Mouse (Mus musculus) heart, postnatal 25 days (tissue): Measurements from ENCODE around the gene Bace1. TPM values are rescaled to one million over a fixed set of nuclear protein-coding genes. Genes with fewer than 3 reads are reported as not detected.
"Not testable (repeated sequence)": the region's sequence is repeated elsewhere in the genome, so short reads cannot be mapped to it uniquely, and the experiment has no call there.

Experiments used
- DNase-seq: peaks from one replicate; pipeline ENCODE4 v3.0.0; 2022; ENCODE audit warnings: low spot score
- intact Hi-C: fragments of 180-260 bp; cut with DNase I; formaldehyde crosslinking; loops from one replicate; pipeline ENCODE4 v1.15.1; 2025
- total RNA-seq, 2 experiments: library from RNA; stranded (reverse); gene quantifications; 2 replicates each; pipeline ENCODE4 v1.2.3; 2021

Gene Bace1
- total RNA-seq, 2 experiments from 2014 or later = 31.6 to 33.1 TPM

DNA sequence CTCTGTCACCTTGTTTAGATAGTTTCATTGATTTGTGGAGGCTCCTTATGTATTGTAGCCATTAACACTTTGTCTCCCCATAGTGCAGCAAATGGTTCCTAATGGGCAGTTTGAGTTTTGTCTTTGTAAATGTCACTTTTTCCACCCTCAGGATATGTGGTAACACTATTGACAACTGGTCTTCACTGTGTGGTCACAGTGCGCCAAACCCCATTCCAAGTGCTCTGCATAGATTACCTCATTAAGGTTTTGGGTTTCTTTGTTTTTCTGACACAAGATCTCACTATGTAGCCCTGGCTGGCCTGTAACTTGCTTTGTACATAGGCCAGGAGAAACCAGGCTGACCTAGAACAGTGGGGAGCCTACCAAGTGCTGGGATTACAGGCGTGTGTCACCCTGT, 5.5 kb upstream of the Bace1 start:
- intact Hi-C loops = no loop called here
- no peak for DNase-seq

DNA sequence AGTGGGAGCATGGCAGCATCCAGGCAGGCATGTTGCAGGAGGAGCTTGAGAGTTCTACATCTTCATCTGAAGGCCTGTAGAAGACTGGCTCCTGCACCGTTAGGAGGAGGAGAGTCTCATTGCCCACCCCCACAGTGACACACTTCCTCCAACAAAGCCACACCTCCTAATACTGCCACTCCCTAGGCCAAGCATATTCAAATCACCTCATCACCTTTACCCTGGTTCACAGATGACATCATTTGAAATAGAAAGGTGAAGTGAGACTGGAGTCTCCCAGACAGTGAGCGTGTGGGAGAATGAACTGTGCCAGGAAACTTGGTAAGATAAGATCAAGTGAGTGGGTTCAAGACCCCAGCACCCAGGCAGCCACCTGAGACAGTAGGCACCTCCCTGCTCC, 4.9 kb upstream of the Bace1 start:
- intact Hi-C loops = no loop called here
- no peak for DNase-seq

DNA sequence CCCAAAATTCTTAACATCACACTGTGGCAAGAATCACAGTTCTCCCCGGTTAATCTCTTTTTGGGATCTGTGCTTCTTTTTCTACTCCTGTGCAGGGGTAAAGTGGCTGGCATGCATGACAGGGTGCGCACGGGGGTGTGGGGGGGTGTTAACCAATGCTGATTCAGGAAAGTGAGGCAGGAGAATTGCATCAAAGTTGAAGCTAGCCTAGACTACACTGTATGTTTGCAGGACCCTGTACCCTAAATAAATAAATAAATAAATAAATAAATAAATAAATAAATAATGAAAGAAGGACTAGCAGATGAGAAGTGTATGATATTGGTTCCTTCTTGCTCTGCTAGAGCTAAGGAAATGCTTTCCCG, 329 bp upstream of the Bace1 start:
- DNase-seq = no peak
- intact Hi-C loops = no loop called here

DNA sequence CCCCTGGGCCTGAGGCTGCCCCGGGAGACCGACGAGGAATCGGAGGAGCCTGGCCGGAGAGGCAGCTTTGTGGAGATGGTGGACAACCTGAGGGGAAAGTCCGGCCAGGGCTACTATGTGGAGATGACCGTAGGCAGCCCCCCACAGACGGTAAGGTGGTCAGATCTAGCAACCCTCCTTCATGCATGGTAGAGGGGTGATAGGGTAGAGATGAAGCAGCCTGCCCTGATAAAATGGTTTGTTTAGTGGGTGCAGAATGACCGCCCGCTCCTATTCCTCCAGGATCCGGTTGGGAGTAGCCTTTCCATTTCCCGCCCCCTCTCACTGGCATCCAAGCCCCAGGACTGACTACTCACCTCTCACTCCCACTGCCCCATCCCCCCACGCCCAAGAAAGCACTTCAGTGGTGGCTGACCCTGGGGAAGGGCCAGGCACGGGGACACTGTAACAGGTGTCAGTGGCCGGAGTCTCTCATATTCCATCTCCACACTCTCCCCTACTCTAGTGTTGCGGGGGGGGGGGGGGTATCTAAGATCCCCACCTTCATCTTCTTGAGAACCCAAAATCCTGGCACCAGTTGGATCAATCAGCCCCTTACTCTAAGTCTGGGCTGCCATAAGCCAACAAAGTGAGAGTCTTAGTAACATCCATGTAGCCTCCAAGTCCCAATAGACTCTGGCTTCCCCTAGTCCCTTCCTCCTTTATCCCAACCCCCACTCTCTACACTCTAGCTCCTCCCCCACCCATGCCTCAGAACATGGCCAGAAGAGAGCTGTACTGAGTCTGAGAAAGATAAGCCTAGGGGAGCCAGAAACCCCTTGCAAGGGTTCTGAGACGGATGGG, 980 bp downstream of the Bace1 start:
- no peak for DNase-seq
- intact Hi-C loops = no loop called here

DNA sequence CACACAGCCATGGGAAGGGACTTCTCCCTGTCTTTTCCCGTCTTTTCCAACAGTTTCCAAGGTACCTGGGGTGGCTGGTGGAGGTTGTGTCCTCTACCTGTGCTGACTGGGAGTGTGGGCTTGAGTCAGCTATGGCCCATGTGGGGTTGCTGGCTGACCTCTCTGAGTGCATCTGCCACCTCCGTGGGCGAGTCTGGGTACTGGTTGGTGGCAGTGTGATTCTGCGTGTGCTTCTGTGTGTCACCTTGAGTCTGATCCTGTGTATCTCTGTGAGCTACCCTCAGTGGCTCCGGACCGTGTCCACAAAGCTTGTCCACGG, 1.6 kb downstream of the Bace1 start:
- intact Hi-C loops = no loop called here
- DNase-seq = no peak

DNA sequence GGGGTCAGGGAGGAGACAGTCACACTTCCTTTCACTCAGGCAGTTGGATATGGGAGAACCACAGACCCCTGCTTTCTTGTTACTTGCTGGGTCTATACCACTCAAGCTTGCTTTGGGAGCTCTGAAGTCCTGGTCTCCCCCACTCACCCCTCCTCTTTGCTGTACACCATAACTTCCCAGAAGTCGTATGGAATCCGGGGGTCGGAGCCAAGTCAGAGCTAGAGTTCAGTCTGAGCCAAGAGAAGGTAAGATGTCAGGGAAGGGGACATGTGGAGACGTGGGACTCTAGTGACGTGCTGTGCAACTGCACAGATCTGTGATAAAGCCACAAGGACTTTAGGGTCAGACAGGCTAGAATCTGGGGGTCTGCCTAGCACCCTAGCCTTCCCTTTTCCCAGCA, 2.0 kb downstream of the Bace1 start:
- DNase-seq = no peak
- intact Hi-C loops = no loop called here

DNA sequence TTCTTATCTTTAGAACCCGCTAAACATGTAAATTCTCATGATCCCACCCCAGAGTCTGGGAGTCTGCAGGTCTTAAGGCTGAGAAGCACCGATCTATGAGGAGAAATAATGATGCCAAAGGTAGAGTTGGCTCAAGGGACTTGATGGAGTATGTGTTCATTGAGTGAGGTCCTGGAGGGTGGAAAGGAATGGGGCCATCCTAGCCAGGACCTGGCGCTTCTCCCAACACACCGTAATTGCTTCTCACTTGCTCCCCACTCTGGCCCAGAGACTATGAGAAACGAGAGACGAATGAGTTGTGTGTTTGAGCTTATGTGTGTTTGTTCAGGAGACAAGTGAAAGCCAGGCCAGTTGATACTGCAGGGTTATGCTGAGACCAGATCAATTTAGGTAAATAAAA, 3.1 kb downstream of the Bace1 start:
- no peak for DNase-seq
- intact Hi-C loops = no loop called here

DNA sequence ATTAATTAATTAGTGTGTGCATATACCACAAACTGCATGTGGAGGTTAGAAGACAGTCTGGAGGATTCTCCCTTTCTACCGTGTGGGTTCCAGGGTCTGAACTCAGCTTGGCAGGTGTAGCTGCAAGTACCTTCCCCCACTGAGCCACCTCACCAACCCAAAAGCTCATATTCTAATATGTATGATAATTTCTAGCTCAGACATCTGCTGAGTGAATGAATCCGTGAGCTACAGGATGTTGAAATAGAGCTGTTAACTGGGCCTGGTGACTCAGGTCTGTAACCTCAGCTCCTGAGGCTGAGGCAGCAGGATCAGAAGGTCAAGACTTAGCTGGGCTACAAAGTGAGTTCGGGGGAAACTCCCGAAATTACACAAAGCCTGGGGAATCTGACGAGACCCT, 4.6 kb downstream of the Bace1 start:
- intact Hi-C loops = no loop called here
- no peak for DNase-seq

DNA sequence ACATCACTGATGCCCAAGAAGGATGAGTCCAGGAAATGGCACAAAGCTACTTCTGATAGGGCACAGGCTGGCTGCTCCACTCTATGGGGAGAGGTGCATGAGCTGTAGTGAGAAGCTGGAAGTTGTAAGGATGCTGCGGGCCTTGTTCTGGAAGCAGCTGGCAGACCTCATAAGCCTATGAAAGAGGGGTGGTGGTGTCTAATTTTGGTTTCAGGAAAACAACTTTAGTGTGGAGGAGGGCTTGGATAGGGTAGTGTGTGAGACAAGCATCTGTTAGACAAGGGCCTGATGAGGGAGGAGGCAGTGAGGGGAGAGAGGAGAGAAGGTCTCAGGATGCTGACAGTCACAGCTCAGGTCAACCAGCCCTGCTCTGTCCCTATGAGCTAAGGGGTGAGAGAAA, 5.4 kb downstream of the Bace1 start:
- intact Hi-C loops = no loop called here
- DNase-seq = no peak

DNA sequence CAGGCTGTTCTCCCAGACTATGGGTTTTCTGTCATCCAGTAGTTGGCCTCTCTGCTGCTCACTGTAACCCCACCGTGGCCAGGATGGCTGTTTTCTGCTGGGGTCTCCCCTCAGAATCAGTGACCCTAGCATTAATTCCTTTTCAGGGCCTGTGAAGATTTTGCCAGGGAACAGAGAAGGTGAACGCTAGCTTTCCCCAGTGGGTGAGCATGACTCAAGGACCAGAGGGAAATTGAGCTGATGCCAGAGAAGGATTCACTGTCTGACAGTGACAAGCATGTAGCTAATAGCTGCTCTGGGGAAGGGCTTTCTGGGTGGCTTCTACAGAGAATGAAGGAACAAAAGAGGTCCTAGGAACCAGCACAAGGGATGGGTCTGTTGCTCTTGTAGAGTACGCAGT, 7.2 kb downstream of the Bace1 start:
- no peak for DNase-seq

DNA sequence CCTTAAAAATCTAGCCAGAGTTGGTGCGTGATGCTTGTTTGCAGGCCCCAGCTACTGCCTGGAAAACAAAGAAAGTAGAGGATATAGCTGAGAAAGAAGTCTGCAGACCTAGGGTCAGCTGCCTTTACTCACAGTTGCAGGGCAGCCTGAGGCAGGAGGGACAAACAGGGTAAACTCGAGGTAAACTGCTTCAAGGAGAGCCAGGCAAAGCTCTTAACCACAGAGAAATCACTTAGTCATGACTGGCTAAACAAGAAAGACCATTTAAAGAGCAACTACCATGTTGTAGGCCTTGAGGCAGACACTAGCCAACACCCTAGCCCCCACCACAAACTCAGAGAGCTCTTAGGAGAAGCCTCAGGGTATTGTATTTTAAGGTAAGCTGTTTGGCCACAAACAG, 7.8 kb downstream of the Bace1 start:
- DNase-seq, intact Hi-C loops: not testable (repeated sequence)

More for the DNA sequence above, 7.2 kb downstream of the Bace1 start:
- intact Hi-C loops = no loop called here

DNA sequence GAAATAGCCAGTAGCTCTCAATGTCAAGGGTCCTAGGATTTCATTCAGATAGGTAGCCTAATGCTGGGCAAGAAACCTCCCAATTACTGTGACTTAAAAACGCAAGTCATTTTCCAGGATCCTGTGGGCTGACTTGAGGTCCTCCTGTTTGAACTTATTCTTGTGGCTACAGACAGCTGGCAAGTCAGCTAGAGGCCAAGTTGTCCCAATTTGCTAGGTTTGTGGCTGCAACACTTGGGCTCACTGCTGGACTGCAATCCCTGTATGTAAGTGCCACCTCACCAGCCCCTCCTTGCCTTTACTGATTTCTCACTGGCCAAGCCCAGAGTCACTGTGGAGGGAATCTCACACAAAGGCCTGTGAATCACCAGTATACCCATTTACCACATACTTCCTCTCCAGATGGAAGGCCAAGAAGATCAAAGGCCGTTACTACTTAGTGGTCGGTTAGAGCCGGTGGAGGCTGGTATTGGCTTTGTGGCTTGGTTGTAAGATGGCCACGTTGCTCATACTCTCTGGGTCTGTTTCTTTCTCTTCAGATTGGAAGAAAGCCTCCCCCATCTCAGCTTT, 8.6 kb downstream of the Bace1 start:
- no peak for DNase-seq
- intact Hi-C loops = no loop called here

DNA sequence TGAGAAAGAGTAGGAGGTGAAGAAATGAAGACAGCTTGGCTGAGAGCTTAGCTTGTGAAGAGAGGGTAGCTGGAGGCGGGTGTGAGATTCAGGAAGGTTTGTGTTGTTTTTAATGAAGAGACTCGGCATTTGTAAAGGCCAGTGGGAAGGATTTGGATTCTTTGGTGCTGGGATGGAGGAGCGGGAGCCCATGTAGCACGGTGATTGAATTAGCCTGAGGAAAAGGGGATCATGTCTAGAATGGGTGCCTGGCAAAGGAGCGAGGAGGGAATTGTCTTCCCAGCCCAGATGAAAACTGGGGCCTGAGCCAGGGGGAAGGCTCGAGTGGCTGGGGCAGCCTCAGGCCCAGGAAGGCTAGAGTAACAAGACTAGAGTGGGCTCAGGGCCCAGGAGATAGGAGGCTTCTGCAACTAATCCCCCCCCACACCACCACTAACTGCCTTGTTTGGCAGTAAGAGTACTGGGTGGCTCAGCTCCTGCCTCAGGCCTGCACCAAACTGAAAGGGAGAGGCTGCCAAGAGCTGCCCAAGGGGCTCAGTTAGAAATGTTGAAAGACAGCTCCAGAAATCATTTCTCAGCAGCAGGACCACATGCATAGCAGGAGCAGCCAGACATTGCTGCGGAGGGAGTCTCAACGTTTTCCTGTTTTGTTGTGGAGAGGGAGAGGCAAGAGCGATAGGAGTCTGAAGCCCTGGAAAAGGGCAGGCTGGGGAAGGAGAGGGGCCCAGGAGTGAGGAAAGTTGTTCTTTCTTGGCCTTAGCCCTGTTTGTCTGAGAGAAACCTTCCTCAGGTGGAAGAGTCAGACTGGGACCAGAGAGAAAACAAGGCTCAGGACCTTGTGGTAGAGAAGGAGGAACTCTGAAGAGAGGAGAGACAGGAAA, 11.4 kb downstream of the Bace1 start:
- intact Hi-C loops = no loop called here
- peak; percentile 64 for DNase-seq

DNA sequence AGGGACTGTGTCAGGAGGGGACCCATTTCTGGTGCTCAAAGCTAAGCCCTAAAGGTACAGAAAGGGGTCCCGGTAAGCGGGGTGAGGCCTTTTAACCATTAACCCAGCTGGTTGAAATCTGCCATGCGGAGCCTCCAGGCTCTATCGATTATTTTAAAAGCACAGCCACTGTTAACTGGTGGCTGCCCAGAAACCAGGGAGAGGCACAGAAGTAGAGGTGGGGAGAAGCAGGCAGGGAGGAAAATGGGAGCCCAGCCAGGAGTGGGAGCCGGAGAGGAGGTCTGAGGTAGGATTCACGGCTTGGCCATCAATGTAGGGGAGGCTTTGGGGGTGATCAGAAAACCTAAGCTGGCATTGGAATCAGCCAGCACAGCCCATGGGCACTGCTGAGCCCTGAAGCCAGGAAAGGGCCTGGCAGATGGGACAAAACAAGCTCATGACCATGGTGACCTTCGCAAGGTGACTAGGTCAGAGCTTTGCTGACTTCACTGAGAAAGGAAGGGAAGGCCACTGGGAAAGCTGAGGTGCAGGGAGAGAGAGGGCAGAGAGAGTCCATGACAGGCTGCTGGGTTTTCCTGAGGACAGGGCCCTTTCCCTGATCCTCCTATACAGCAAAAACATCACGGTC, 12.3 kb downstream of the Bace1 start:
- no peak for DNase-seq
- intact Hi-C loops = no loop called here

DNA sequence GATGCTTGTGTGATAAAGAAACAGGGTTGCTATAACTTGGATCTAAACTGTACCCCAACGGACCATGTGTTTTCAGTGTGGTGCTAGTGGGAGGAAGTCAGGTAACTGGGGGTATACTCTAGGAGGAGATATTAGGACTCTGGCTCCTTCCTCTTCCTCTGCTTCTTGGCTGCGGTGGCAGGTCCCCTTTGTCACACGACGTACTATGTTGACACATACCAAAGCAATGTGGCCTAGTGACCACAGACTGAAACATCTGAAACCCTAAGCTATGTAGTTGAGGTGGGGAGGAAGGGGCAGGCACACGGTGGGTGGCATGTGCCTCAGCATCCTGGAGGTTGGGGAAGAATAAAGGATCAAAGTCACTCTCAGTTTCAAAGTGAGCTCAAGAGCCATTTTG, 12.9 kb downstream of the Bace1 start:
- intact Hi-C loops = no loop called here
- DNase-seq = no peak

DNA sequence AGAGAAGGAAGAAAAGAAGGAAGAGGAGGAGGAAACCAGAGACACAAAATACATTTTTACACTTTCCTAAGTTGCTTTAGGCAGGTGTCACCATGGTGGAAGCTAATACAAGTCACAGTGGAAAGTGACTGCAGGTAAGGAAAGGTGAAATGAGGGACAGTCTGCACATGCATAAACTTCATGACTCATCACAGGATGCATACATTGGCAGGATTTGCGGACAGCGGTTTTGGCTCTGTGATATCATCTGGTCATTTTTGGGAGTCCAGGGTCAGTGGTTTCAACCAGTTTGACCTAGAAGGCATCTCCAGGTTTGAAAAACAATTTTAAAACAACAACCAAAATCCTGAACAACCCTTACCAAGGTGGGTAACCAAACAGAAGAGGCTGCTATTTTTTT, 13.4 kb downstream of the Bace1 start:
- intact Hi-C loops = no loop called here

DNA sequence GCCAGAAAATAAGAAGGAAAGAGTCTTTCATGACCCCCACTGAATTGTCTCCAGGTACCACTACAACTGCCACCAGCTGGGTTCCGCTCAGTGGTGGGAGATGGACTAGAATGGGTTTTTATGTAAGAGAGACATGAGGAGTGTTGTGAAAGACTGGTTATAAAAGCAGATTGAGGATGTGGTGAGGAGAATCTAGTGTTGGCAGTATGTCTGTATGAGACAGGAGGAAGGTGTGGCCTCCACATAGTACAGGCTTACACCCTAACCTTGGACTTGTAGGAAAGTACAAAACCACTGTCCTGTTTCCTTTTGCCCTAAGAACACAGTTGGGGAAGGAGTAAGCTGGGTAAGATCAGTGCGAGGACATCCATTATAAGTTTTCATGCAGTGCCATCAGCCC, 15.3 kb downstream of the Bace1 start:
- intact Hi-C loops = no loop called here
- no peak for DNase-seq

More for the DNA sequence above, 13.4 kb downstream of the Bace1 start:
- no peak for DNase-seq

DNA sequence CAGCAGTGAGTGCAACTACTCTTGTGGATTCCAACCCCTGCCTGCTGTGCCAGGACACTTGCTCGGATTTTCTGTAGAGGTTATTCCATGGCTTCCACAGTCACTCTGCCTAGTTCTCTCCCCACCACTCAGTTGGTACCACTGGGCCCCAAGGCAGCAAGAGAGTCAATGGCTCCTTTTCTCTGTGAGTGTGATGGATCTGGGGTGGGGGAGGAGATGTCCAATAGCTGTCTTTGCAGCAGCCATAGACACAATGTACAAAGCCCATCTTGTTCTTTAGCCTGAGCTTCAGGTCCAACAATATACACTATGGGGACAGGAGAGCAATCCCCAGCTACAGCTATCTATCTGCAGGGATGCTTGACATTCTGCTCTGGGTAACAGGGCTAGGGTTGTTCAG, 15.8 kb downstream of the Bace1 start:
- no peak for DNase-seq
- intact Hi-C loops = no loop called here

DNA sequence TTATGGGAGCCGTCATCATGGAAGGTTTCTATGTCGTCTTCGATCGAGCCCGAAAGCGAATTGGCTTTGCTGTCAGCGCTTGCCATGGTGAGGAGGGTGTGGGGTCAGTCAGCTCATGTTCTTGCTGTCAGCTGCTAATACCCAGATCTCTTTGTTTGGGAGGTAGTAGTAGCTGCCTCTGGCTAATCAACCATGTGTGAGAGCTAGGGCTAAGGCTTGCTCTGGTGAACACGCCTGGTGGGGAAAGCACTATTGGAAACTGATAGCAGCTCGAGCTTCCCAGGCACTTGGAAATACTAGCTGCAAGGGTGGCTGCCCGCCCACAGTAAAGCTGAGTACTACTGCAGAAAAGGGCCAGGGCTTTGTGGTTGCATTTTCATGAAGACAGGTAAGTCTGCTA, 21.0 kb downstream of the Bace1 start:
- intact Hi-C loops = no loop called here
- no peak for DNase-seq

DNA sequence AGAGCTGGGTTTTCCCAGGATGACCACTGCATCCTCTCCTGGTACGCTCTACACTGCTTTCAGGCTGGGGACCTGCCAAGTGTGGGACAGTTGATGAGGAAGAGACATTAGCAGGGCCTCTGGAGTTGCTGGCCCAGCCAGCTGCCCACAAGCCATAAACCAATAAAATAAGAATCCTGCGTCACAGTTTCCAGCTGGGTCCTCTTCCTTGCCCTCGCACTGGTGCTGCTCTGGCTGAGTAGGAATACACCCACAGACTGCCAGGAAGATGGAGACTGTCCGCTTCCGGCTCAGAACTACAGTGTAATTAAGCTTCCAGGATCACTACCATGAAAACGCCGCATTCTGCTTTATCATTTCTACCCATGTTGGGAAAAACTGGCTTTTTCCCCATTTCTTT, 23.4 kb downstream of the Bace1 start:
- intact Hi-C loops = no loop called here
- no peak for DNase-seq

DNA sequence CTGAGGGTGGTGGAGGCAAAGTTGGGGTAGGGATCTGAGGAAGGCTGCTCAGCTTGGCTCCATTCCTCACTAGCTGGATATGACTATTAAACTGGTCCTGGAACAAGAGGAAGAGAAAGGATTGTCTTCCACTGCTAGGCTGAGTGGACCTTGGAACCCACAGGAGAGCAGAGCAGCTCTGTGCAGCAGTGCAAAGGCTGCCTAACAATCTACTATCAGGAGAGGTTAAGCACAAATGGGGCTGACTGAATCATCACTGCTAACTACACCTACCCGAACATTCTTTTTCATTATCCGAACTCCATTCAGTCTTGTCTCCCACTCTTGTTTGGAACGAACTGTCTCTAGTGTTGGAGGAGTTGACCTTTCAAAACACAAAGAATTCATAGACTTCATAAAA, 30.8 kb downstream of the Bace1 start:
- DNase-seq = no peak
- intact Hi-C loops = no loop called here
